Mouse (Mus musculus): ENCODE results near the gene Rusc2.

DNA sequence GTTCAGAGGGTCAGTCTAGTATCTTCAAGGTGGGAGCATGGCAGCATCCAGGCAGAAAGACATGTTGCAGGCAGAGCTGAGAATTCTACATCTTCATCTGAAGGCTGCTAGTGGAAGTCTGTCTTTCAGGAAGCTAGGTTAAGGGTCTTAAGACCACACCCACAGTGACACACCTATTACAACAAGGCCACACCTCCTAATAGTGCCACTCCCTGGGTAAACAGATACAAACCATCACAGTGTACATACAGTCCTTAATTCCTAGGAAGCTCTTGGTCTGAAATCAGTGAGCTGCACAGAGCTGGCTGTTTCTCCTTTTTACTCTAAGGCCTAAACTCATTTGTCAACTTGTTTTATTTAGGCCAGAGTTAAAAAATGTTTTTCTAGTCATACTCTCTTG lies 5.2 kb downstream of the Rusc2 start:
- TF ChIP-seq CTCF (IDR thresholded peaks at IDR 0.05; ENCODE audit: extremely low read depth, insufficient read depth, insufficient read length, insufficient replicate concordance) (no peak), POLR2A (IDR thresholded peaks at IDR 0.05; ENCODE audit: low read depth, low read length) (no peak)

Measured in spleen, adult 2 months (tissue).